Mouse (Mus musculus): Measurements from ENCODE around the gene Npas3. TPM values are rescaled to one million over a fixed set of nuclear protein-coding genes. Genes with fewer than 3 reads are reported as not detected.

The Npas3 gene
- not detected for total RNA-seq (2023)

GRCm38 (mm10) chr12:53248101-53248727, at the start of gene Npas3:
Gene Npas3, plus strand, starts transcription at chr12:53248677.

All from neutrophil, adult 59 days (primary cell).